Mouse (Mus musculus) adrenal gland, adult 18-20 months (tissue): ENCODE measurements around the gene Exoc3l. TPM values are rescaled to one million over a fixed set of nuclear protein-coding genes. Genes with fewer than 3 reads are reported as not detected.

Source experiments
- DNase-seq, 2 experiments: peaks; one replicate each; pipeline ENCODE4 v3.0.0; 2021 to 2022; ENCODE audit warnings: low spot score in 2 of 2
- long read RNA-seq, 2 experiments: library from polyadenylated mRNA; stranded (forward); transcript quantifications; one replicate each; pipeline ENCODE4 v2.0.0; 2021
- total RNA-seq, 2 experiments: library from RNA; stranded (reverse); gene quantifications; 1 replicate in 1 of 2; 2 replicates in 1 of 2; pipeline ENCODE4 v1.2.3; 2021

The Exoc3l gene
- total RNA-seq, result 10 to 100 TPM; 15.6 to 17.2 TPM
- long read RNA-seq, experiment 1, transcript Exoc3l-201 (14 exons, 2,497 nt), result major isoform, 11 of 34 reads
- long read RNA-seq, experiment 1, partial matches to known transcripts, result 3 of 34 reads
- long read RNA-seq, experiment 1, other reads (novel, unspliced or antisense), result 17 of 34 reads
- long read RNA-seq, experiment 2, transcript Exoc3l-201 (14 exons, 2,497 nt), result major isoform, 33 of 79 reads
- long read RNA-seq, experiment 2, partial matches to known transcripts, result 9 of 79 reads
- long read RNA-seq, experiment 2, other reads (novel, unspliced or antisense), result 32 of 79 reads

DNA sequence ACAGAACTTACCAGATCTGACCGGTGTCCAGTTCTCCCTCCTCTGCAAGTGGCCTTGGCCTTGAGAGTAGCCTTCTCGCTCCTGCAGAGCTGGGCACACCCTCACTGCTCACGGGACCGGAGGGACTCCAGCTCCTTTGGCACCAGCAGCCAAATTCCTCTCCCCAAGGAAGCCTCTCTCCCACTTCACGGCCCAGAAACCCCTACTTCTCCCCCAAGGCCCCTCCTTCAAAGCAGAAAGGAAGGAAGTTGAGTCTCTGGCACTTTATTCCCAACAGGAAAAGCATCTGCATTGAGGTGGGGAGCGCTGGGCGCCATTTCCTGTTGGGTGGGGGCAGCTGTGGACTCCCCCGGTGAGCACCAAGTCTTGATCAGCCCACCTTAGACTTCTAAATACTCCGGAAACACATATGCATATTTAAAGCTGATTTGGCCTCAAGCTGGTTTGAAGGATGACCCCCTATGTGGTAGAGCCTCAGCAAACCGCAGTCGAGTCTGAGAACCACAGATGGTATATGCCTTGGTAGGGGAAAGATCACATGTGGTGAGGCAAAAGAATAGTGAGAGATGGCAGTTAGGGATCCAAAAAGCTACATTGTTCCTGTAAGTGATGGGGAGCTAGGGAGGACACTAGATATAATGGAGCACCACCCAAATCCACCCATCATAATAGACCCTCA is at the start of gene Exoc3l:
Gene Exoc3l, minus strand, starts transcription at position 207 of the 679 bp plus-strand sequence.
- DNase-seq, result peak in 1 of 2 experiments; percentile 52

DNA sequence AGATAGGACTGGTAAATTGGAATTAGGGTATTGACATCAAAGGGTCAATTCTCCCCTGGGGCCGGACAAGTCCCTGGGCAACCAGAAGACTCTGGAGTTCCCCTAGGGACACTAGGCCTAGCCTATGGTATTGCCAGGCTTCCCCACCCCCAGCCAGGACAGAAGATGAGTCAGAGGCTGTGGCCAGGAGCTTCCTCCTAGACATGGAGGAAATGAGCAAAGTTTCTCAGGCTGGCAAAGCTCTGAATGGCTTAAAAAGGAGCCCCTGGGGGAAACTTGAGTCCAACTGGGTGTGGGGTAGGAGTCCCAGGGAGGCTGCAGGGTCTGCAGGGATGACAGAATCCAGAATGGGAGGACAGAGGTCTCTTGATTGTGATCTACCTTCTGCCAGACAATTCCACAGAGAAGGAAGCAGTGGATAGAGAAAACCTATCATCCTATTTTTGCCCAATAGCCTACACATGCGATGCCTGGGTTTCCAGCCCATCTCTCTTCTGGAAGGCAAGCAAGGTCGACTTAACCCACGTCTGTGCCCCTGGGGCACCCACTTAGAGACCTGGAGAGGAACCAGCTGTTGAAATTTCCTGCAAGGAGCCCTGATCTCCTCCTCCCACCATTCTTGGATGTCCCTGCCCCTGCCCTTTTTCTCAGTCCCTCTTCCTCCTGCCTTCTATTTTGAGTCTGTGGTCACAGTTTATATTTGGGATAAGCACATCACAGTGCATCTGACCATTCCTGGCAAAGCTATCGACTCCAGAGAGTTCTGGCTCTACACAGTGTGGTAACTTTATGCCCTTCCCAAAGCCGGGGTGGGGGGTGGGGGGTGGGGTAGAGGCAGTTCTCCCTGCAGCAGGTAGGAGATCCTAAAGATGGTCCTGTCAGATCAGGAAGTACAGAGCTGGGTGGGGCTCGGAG is 49.4 kb upstream of the Exoc3l start:
- no peak for DNase-seq

DNA sequence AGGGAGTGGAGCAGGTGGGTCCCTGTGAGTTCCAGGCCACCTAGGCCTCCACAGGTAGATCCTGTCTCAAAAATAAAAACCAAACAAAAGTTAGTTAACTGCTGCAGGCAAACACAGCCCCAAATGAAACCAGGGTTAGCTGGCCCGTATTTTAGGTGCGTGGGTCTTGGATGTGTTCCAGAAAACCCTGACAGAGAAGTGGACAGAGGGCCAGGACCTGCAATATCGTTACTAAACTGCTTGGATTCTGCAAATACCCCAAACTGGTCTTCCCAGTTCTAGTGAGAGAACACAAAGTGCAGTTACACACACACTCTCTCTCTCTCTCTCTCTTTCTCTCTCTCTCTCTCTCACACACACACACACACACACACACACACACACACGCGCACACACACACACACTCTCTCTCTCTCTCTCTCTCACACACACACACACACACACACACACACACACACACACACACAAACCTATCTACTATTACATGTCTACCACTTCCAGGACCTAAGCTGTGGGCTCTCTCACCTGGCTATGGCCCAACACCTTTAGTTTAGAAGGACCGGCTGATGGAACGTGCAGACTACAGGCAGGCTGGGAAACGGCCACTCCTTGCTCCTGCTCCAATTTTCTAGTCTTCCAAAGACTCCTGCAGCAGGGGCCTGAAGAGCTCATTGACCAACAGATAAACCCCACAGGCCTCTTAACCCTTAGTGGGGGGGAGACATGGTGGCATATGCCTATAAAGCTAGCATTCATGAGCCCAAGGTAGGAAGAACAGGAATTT is 48.1 kb upstream of the Exoc3l start:
- no peak for DNase-seq

DNA sequence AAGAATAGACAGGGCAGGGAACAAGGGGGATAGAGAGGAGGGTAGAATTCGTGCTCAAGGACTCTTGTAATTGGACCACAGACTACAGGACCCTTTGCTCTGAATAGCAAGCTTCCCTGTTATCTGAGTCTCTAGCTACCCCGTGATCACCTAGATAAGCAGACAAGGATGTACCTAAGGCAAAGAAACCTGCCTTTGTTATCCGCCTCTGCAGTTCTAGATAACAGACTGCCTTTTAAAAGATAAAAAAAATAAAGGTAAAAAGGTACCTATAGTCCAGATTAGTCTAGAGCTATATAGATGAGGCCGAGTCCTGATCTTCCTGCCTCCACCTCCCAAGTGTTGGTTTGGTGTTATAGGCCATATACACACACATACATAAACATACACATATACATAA is 46.9 kb upstream of the Exoc3l start:
- no peak for DNase-seq

DNA sequence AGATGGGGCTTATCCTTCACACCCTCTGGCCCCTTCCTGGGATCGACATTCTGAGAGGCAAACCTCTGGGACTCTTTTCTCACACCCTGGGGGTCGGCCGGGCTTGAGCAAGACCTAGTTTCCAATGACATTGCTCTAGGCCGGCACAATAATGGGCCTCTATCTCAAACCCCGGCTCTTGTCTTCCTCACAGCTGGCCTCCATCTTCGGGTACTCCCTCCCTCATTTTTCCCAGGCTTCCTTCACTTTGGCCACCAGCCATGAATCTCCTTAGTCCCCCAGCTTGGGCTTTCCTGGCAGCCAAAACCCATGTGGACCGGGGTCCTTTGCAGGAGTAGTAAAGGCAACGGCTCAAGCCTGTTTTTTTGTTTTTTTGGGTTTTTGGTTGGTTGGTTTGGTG is 45.5 kb upstream of the Exoc3l start:
- no peak for DNase-seq

DNA sequence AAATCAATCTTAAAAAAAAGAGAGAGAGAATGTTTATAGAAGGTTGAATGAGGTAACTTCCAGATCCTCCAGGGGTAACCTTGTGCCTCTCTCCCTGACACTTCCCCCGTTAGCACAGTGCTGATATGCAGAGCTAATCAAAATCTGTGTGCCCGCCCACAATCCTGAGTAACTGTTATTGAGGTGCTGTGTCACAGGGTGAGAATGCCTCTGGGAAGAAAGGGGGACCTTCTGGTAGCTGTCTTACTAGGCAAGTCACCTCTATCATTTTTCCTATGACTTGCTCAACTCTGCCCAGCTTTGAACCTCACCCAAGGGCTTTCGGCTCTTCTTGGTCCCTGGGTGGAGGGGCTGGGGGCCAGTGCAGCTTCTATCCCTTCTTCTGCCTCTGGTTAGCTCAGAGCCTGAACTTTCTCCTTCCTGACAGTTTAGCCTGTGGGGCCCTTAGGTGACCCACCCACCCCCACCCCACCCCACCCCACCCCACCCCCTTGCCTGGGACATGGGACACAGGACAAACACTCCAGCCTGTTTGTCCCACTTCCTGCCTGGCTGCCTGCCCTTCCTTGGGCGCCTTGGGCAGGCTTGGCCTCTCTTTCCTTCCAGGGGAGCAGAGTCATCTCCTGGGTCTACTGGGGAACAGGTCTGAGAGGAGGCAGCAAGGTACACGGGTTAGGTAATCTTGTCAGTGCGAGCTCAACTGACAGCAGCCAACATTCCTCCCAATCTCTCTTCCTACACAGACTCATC is 44.2 kb upstream of the Exoc3l start:
- no peak for DNase-seq

DNA sequence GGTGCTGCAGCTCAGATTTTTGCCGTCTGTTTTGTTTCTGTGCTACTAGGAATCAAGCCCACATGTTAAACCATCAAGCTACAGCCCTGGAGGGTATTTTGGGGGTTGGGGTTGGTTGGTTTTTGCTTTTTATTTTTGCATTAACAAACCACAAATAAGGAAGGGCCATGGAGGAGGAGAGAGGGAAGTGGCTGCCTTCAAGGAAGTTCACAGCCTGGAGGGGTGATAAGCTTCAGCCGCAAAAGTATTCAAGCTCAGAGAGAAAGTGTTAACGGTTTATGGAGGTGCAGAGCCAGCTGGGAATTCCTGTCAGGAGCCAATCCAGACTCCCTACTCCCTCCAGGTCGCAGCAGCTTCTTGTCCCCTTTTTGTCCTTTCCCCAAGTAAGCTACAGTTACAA is 43.1 kb upstream of the Exoc3l start:
- DNase-seq, result no peak

DNA sequence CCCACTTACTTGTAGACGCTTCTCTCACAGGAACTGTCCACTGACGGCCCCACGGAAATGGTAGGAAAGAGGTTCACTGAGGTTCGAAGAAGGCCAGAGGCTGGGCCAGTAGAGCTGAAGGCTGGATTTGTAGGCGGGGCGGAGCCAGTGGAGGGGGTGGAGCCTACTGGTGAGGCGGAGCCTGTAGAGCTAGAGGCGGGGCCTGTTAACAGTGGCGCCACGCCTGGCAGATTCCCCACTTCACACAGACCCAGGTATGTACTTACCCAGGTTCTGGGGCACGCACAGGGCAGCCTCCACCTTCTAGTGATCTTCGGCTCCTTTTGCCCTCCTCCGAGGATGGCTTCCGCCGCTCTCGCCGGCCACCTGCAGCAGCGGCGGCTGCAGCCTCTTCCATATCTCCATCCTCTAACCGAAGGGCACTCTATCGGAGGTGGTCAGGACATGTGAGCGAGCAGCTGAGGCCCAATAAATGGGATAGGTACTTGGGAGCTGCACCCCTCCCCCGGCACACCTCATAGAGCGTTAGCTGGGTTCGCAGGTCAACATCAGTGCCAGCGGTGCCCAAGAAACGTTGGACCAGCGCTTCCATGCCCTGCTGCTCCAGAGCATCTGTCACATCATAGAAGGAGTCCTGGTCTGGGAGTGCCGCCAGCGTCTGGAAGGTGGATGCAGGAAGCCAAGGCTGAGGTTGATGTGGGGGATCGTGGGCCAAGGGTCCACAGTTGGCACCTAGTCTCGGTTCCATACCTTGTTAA is 40.7 kb upstream of the Exoc3l start:
- DNase-seq, result no peak

DNA sequence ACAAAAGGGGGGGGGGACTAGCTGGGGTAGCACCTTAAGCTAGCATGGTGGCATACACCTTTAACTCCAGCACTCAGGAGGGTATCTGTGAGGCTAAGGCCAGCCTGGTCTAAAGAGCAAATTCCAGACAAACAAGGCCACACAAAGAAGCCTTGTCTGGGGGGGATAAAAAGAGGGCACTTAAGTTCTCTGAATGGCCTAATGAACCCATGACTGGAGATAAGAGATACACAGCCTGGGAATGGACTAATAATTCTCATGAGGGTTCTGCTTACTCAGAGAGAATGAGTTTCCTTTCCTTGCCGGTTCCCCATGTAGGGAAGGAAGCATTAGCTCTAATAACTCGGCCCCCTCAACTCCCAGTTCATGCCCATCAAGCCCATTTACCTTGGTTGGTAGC is 36.6 kb upstream of the Exoc3l start:
- DNase-seq, result no peak

DNA sequence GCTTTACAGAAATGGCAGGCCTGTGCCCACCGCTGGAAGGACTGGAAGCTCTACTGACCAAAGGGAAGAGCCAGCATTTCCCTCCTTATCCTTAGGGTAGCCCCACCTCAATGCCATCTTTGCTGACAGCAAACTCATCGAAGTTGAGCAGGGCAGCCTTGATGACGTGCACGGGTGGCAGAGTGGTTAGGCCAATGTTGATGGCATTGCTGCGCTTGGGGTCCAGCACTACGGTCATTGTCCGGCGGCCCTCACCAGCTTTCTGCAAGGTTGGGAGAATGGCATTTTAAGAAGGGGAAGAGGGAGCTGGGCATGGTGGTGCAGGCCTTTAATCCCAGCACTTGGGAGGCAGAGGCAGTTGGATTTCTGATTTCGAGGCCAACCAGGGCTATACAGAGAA is 36.0 kb upstream of the Exoc3l start:
- DNase-seq, result no peak

DNA sequence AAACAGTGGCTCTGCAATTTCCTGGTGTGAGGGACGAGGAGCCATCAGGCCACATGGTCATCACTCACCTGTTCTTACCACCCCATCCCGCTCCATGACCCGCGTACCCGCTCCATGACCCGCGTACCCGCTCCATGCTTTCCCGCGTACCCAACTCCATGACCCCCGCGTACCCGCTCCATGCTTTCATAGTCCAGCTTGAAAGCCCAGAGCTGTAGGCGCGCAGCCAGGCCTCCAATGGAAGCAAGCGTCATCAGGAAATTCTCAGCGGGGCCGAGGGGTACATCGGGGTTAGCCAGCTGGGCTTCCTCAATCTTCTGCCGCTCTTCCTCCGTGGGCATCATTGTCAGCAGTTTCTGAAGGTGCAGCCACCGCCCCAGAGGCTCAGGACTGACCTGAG is 35.6 kb upstream of the Exoc3l start:
- DNase-seq, result no peak

DNA sequence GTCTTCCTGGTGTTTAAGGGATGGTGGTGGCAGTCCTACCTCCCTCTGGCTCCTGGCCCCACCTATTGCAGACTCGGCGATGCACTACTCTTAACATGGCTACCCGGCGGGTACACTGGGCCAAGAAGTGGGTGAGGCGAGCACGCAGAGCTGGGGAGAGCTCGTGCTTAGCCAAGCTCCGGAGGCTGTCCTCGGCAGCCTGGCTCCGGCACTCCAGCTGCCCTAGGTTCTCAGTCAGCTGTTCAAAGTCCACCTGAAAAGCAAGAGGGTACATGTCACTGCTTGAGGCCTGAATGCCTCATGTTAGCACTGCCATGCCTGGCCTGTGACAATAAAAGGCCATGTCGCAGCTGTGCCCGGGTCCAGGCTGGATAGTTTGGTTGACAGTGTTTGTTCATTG is 34.4 kb upstream of the Exoc3l start:
- DNase-seq, result no peak

DNA sequence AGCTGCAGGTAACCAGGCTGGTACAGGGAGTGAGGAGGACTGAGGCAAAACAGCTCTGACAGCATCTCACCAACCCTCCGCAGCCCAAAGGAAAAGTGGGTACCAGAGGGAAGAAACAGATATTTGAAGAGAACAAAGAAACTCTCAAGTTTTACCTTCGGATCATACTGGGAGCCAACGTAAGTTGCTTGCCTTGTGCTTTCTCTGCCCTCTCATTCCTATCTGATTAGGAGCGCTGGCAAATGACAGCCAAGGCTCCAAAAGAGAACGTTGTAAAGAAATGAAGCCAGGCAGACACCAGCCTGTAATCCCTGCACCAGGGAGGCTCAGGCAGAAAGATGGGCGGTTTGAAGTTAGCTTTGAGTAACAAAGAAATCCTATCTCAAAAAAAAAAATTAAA is 31.1 kb upstream of the Exoc3l start:
- DNase-seq, result no peak

DNA sequence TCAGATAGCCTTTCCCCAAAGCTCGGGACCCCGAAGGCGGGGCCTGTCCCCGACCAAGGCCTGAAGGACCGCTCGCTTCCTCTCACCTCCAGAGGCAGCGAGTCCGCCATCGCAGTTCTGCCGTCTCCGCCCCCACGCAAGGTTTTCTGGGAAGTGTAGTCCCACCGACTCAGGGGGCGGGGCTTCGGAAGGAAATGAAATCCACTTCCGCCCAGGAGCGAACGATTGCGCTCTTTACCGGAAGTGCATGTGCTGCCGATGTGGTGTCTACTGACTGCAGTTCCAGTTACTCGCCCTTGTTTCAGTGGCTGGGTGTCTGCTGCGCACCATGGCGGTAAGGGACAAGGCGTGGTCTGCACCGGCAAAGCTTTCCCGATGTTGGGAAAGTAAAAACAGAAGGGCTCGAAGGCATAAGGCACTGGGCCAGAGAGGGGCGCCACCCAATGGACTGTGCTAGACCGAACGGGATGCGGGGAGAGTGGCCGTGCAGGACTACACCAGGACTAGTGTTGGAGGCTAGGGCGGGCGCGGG is 30.3 kb upstream of the Exoc3l start, which contains the start of the genes Lrrc29 and Tmem208:
Gene Lrrc29, minus strand, starts transcription at position 138 of the 532 bp plus-strand sequence.
Gene Tmem208, plus strand, starts transcription at position 214 of the 532 bp plus-strand sequence.
- peak; percentile 97 for DNase-seq

DNA sequence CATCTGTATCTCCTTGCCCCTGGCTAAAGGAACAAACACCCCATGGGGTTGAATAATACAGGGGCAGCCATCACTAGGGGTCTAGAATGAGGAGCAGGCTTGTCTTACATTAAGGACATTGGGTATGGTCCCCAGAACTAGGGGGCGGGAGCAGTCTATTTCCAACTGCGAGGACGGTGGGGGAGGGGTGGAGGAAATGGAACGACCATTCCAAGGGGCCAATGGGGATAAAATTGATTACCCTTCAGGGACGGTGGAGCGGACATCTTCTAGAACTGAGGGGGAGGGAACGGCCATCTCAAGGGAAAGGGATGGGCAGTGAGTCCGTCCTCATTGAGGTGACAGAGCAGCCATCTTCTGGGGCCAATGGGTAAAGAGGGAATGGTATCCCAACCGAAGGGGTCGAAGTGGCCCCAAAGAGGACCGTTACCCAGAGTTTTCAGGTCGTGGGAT is 29.8 kb upstream of the Exoc3l start:
- no peak for DNase-seq

DNA sequence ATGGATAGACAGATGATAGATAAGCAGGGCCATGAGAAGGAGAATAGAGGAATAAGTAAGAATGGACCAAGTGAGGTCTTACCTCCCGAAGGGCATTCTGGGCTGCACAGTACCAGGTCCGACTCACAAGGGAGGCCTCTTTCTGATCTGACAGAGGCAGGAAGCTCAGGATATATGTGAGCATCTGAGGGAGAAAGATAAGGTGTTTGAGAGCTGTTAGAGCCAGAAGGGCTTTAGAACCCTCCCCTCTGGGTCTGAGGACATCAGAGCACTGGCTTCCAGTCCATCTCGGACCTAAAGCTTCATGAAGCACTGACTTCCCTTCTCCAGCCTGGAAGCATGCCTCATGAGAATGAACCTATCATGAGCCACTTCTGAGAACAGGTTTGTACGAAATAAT is 27.3 kb upstream of the Exoc3l start:
- no peak for DNase-seq

DNA sequence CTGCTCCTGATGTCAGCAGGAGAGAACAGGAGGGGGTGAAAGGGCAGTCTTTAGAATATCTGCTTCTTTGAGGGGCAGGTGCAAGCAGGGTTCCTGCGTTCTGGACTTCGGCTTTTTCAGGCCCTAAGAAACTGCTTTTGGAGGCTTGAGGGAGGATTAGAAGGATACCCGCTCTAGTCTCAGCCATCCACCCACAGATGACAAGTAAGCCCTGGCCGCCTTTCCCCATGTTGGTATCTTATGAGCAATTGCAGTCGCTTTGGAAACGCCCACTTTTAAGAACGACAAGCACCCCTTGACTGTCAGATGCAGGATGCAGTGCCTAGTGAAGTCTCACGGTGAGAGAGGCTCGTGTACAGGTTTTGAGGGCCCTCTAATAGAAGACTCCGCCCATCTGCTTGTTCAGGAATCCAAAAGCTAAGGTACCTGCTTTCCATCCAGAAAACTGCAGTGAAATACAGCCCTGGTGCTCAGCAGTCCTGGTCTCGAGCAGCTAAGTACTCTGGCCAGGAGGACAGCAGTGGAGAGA is 22.8 kb upstream of the Exoc3l start:
- no peak for DNase-seq

DNA sequence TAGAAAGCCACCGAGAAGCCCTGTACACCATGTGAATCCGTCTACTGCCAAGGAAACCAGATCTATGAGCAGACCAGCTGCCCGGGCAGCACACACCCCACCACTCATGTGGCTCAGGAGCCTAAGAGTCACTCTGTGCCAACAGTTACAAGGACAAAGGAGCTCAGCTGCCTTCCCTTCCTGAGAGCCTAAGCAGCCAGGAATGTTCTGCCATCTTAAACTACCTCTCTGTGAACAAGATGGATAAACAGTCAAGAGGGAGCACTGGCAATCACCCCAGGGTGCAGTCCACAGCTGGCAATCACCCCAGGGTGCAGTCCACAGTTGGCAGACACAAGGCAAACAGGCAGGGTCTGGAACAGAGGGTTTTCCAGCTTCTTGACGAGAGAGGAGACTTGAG is 22.0 kb upstream of the Exoc3l start:
- DNase-seq, result no peak
